Mouse (Mus musculus) heart, embryonic 13.5 days (tissue): ENCODE data around the gene Dbi. TPM values are rescaled to one million over a fixed set of nuclear protein-coding genes. Genes with fewer than 3 reads are reported as not detected.

Experiments used
- ATAC-seq: fragments of 200-750 bp; cut with Nextera tagmentation; 2 replicates; pipeline ENCODE4 v1.8.0; 2017; ENCODE audit warnings: moderate TSS enrichment; ENCODE audit not compliant: insufficient number of reproducible peaks, low FRiP score, low TSS enrichment; ENCODE audit errors: extremely low read depth
- H3K27ac ChIP-seq: fragments of 300-500 bp; sonication (generic); replicated peaks from 2 replicates; pipeline ENCODE4 v1.5.1; 2015; ENCODE audit warnings: moderate library complexity, mild to moderate bottlenecking, inconsistent platforms
- H3K27me3 ChIP-seq: fragments of 300-500 bp; sonication (generic); replicated peaks from 2 replicates; pipeline ENCODE4 v1.6.1; 2015; ENCODE audit warnings: mild to moderate bottlenecking, inconsistent platforms
- H3K36me3 ChIP-seq: fragments of 300-500 bp; sonication (generic); 2 replicates; pipeline ENCODE4 v1.6.1; 2015; ENCODE audit warnings: mild to moderate bottlenecking, inconsistent platforms
- H3K4me1 ChIP-seq: fragments of 300-500 bp; sonication (generic); 2 replicates; pipeline ENCODE4 v1.6.1; 2015; ENCODE audit warnings: inconsistent platforms
- H3K4me2 ChIP-seq: fragments of 300-500 bp; sonication (generic); 2 replicates; pipeline ENCODE4 v1.6.1; 2015; ENCODE audit warnings: inconsistent platforms, mild to moderate bottlenecking, moderate library complexity
- H3K4me3 ChIP-seq: fragments of 300-500 bp; sonication (generic); 2 replicates; pipeline ENCODE4 v1.5.1; 2015; ENCODE audit warnings: moderate library complexity, mild to moderate bottlenecking, inconsistent platforms
- H3K9ac ChIP-seq: fragments of 300-500 bp; sonication (generic); 2 replicates; pipeline ENCODE4 v1.6.1; 2015; ENCODE audit warnings: inconsistent platforms, mild to moderate bottlenecking, moderate library complexity
- H3K9me3 ChIP-seq: fragments of 300-500 bp; sonication (generic); 2 replicates; pipeline ENCODE4 v1.6.1; 2016; ENCODE audit warnings: inconsistent platforms
- WGBS: fragments of 180-500 bp; shearing (Covaris S2); methylation state at CpG from one replicate; pipeline ENCODE4 v1.1.7; 2015; ENCODE audit warnings: mixed read lengths; 5-methylcytosine and 5-hydroxymethylcytosine counted together
- polyA plus RNA-seq: library from polyadenylated mRNA; unstranded; fragments of >200 nt; fragmentation: Nextera tagmentation; extraction: Ambion mirVana; gene quantifications from 2 replicates; pipeline ENCODE4 v1.2.1, GENCODE M21; 2015

The Dbi gene
- polyA plus RNA-seq, 1 experiment from 2014 or later = 621 TPM

GRCm38 (mm10) chr1:120080632-120081031 is 40.2 kb downstream of the Dbi start:
- Histone ChIP-seq H3K4me2 (no peak overlapping the region), H3K9me3 (no peaks in the 10 kb centered on the region), H3K36me3 (no peaks in the 10 kb centered on the region), H3K4me3 (no peak overlapping the region), H3K27me3 (no peaks in the 10 kb centered on the region), H3K9ac (no peak overlapping the region), H3K27ac (no peak overlapping the region), H3K4me1 (peaks cover 22% of the 10 kb centered on the region)
- ATAC-seq = no peak
- 86% methylated on average over 1 of the region's 1 CpGs for WGBS

DNA sequence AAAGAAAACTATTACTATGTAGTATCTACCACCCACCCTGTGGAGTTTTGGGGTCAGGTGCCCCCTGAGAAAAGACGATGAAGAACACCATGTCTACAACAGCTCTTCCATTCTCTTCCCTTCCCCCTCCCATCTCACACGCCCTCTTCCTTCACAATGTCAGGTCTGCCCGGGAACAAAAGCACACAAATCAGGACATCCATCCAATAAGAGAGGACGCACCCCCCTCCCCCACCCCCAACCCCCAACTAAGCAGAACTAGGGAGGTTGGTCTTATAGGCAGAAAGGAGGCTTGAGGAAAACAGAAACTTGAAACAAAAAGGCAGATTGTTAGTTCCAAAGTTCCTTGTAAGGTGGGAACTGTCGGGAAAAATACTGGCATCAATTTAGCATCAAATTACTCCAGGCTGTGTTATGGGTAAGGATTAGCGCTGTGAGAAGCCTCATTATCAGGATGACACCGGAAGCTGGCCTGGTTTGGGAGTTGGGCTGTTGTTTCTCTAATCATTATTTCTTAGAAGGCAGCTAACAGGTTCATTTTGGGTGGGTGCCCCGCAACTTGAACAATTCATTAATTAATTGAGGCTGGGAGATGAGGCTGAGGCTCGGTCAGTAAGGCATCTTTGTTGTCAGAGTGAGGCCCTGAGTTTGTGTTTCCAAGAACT is 43.0 kb downstream of the Dbi start:
- Histone ChIP-seq H3K4me1 (peaks cover 29% of the 10 kb centered on the region), H3K27ac (no peak overlapping the region), H3K9ac (no peak overlapping the region), H3K27me3 (no peaks in the 10 kb centered on the region), H3K4me3 (no peak overlapping the region), H3K4me2 (no peak overlapping the region), H3K9me3 (no peaks in the 10 kb centered on the region), H3K36me3 (no peaks in the 10 kb centered on the region)
- ATAC-seq = no peak
- WGBS = 31% methylated on average over 9 of the region's 9 CpGs

- Histone ChIP-seq H3K4me2 (no peak overlapping the region), H3K9me3 (no peaks in the 10 kb centered on the region), H3K27me3 (0 out of 2 replicates have a peak, but pooled peaks cover 6% of the 10 kb centered on the region), H3K4me1 (peaks cover 28% of the 10 kb centered on the region), H3K27ac (no peak overlapping the region), H3K9ac (no peak overlapping the region), H3K4me3 (no peak overlapping the region), H3K36me3 (no peaks in the 10 kb centered on the region)
- no peak for ATAC-seq
- 74% methylated on average over 5 of the region's 5 CpGs for WGBS
These were observed 45.4 kb downstream of the Dbi start for GRCm38 (mm10) chr1:120075507-120075906.

GRCm38 (mm10) chr1:120074931-120075330 is 45.9 kb downstream of the Dbi start:
- ATAC-seq = no peak
- no peaks in the 10 kb centered on the region for H3K36me3 ChIP-seq
- H3K4me1 ChIP-seq = peaks cover 28% of the 10 kb centered on the region
- 0 out of 2 replicates have a peak overlapping the region, but pooled peaks have one; percentile 32 for H3K27ac ChIP-seq
- H3K9ac ChIP-seq = no peak overlapping the region
- no peak overlapping the region for H3K4me2 ChIP-seq
- H3K4me3 ChIP-seq = no peak overlapping the region
- 64% methylated on average over 4 of the region's 4 CpGs for WGBS
- no peaks in the 10 kb centered on the region for H3K9me3 ChIP-seq
- H3K27me3 ChIP-seq = 0 out of 2 replicates have a peak, but pooled peaks cover 6% of the 10 kb centered on the region

DNA sequence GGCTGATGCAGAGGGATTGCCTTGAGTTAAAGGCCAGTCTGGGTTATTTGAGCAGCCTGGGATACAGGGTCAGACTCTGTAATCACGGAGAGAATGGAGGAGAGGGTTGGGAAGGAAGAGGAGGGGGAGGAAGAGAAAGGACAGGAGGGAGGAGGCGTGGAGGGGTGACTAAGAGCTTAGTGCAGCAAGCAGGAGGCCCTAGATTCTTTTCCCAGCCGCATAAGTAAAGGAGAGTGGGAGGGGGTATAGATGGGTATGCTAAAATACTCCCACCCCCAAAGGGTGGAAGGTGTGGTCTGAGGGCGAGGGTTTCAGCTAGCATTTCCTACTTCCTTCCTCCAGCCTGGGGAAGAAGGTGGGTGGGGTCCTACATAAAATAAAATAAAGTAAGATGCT is 46.6 kb downstream of the Dbi start:
- ATAC-seq = no peak

DNA sequence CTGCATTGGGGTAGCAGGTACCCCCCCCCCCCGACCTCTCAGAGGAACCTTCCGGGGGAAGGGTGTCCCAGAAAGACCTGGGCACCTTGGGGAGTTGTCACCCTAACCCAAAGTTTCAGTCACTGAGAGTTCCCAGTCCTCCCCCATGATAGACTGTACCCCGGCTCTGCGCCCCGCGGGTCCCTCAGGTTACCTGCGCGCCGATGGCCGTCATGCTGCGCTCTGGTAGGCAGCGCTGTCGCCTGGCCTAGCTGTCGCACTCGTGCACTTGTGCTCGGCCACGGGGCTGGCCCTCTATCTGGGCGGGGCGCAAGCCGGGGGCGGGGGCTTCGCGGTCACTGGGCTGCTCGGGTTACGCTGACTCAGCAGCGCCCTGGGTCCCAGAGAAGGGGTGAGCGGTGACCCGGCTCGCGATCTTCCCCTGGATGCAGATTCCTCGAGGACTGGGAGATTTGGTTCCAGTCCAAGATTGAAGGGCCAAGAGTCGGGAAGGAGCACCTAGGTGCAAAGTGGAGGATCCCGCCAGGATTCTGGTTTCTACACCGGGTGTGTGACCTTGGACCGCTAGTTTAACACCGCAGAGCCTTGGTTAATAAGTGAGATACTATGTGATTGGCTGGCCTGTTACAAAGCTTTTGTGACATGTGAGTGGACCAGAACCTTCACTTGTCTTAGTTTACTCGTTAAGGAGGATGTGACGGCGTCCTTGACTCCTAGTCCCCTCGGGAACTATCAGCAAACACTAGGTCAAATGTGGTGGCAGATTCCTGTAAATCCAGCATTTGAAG is 47.2 kb downstream of the Dbi start, which contains the start of gene Tmem37:
Tmem37 (minus strand) TSS at position 556 of the 788 bp plus-strand sequence.
- H3K4me1 ChIP-seq = peaks cover 28% of the 10 kb centered on the region
- peak within 1 kb of the TSS; percentile 90 for H3K4me2 ChIP-seq
- 2% methylated on average over 40 of the region's 40 CpGs for WGBS
- H3K27me3 ChIP-seq = 0 out of 2 replicates have a peak, but pooled peaks cover 6% of the 10 kb centered on the region
- peak within 1 kb of the TSS; percentile 53 for H3K4me3 ChIP-seq
- H3K27ac ChIP-seq = 0 out of 2 replicates have a peak within 1 kb of the TSS, but pooled peaks have one; percentile 32
- peak within 1 kb of the TSS; percentile 80 for H3K9ac ChIP-seq
- no peaks in the 10 kb centered on the region for H3K36me3 ChIP-seq
- peak; percentile 78; the same call in 1 of the 2 replicates for ATAC-seq
- no peaks in the 10 kb centered on the region for H3K9me3 ChIP-seq

More for the DNA sequence above, 46.6 kb downstream of the Dbi start:
- 0 out of 2 replicates have a peak overlapping the region, but pooled peaks have one; percentile 15 for H3K27ac ChIP-seq
- peak overlapping the region; percentile 80 for H3K9ac ChIP-seq
- peak overlapping the region; percentile 90 for H3K4me2 ChIP-seq
- no peaks in the 10 kb centered on the region for H3K9me3 ChIP-seq
- WGBS = 28% methylated on average over 4 of the region's 4 CpGs
- no peaks in the 10 kb centered on the region for H3K36me3 ChIP-seq
- peak overlapping the region; percentile 53 for H3K4me3 ChIP-seq
- H3K4me1 ChIP-seq = peaks cover 28% of the 10 kb centered on the region
- 0 out of 2 replicates have a peak, but pooled peaks cover 6% of the 10 kb centered on the region for H3K27me3 ChIP-seq

DNA sequence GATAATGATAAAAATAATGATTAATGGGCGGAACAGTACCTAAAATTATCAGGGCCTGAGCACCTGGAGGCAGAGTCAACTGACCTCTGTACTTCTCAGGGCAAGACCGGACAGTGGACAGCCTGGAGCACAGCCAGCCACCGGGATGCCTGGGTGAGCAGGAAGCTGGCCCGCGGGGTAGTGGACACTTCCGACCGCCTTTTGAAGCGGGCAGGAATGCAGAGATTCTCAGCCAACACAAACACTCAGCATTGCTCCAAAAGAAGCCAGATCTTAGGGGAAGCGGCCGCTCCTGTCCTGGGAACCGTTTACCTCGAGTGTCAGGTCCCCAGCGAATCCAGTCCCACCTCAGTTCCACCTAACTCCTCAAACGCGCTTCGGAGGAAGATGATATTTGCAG is 48.0 kb downstream of the Dbi start:
- 7% methylated on average over 16 of the region's 16 CpGs for WGBS
- H3K9me3 ChIP-seq = no peaks in the 10 kb centered on the region

GRCm38 (mm10) chr1:120071133-120071532 is 49.7 kb downstream of the Dbi start:
- Histone ChIP-seq H3K4me1 (peaks cover 28% of the 10 kb centered on the region), H3K9me3 (no peaks in the 10 kb centered on the region), H3K27me3 (0 out of 2 replicates have a peak, but pooled peaks cover 6% of the 10 kb centered on the region), H3K9ac (no peak overlapping the region), H3K36me3 (peaks cover 9% of the 10 kb centered on the region), H3K27ac (no peak overlapping the region), H3K4me2 (no peak overlapping the region), H3K4me3 (no peak overlapping the region)
- no peak for ATAC-seq
- 69% methylated on average over 4 of the region's 4 CpGs for WGBS

More for the DNA sequence above, 48.0 kb downstream of the Dbi start:
- Histone ChIP-seq H3K9ac (peak overlapping the region; percentile 80), H3K4me3 (peak overlapping the region; percentile 53), H3K36me3 (peaks cover under 1% of the 10 kb centered on the region), H3K4me1 (peaks cover 28% of the 10 kb centered on the region), H3K27ac (no peak overlapping the region), H3K4me2 (peak overlapping the region; percentile 90), H3K27me3 (0 out of 2 replicates have a peak, but pooled peaks cover 6% of the 10 kb centered on the region)
- ATAC-seq = no peak

GRCm38 (mm10) chr1:120070168-120070567 is 50.7 kb downstream of the Dbi start:
- Histone ChIP-seq H3K36me3 (peaks cover 9% of the 10 kb centered on the region), H3K9me3 (no peaks in the 10 kb centered on the region), H3K4me3 (no peak overlapping the region), H3K27me3 (peaks cover 6% of the 10 kb centered on the region; the same call in 1 of the 2 replicates), H3K9ac (no peak overlapping the region), H3K4me1 (peaks cover 28% of the 10 kb centered on the region), H3K4me2 (no peak overlapping the region), H3K27ac (no peak overlapping the region)
- WGBS = 54% methylated on average over 6 of the region's 6 CpGs
- no peak for ATAC-seq

- no peak overlapping the region for H3K4me3 ChIP-seq
- WGBS = 61% methylated on average over 5 of the region's 5 CpGs
- H3K27ac ChIP-seq = no peak overlapping the region
- H3K9me3 ChIP-seq = no peaks in the 10 kb centered on the region
- peaks cover 18% of the 10 kb centered on the region for H3K4me1 ChIP-seq
- ATAC-seq = no peak
- peaks cover 6% of the 10 kb centered on the region; the same call in 1 of the 2 replicates for H3K27me3 ChIP-seq
- 0 out of 2 replicates have a peak overlapping the region, but pooled peaks have one; percentile 10 for H3K9ac ChIP-seq
- no peak overlapping the region for H3K4me2 ChIP-seq
- H3K36me3 ChIP-seq = peaks cover 9% of the 10 kb centered on the region
These were observed 51.8 kb downstream of the Dbi start for GRCm38 (mm10) chr1:120069120-120069519.

GRCm38 (mm10) chr1:120066625-120067024 is 54.3 kb downstream of the Dbi start:
- Histone ChIP-seq H3K4me3 (no peak overlapping the region), H3K4me2 (no peak overlapping the region), H3K27me3 (no peaks in the 10 kb centered on the region; the same call in 1 of the 2 replicates), H3K9ac (no peak overlapping the region), H3K9me3 (no peaks in the 10 kb centered on the region), H3K4me1 (no peaks in the 10 kb centered on the region), H3K27ac (no peak overlapping the region), H3K36me3 (peaks cover 9% of the 10 kb centered on the region)
- ATAC-seq = no peak
- 77% methylated on average over 3 of the region's 3 CpGs for WGBS
